Mouse (Mus musculus) retina, adult 2 months (tissue): ENCODE data around the gene Lsp1.

Experiments used
- DNase-seq: peaks from one replicate; pipeline ENCODE4 v3.0.0-alpha.2; 2012; ENCODE audit warnings: low read depth, low spot score

Gene Lsp1

GRCm38 (mm10) chr7:142538291-142538690 lies 77.7 kb downstream of the Lsp1 start:
- no peak for DNase-seq

GRCm38 (mm10) chr7:142538766-142539165 lies 78.2 kb downstream of the Lsp1 start:
- DNase-seq = no peak

GRCm38 (mm10) chr7:142539828-142540227 lies 79.2 kb downstream of the Lsp1 start:
- no peak for DNase-seq

- no peak for DNase-seq
Measured at GRCm38 (mm10) chr7:142542771-142543303, 82.2 kb downstream of the Lsp1 start.
